Mouse (Mus musculus) gastrocnemius, postnatal 4 days (tissue): ENCODE results near the gene Rab44. TPM values are rescaled to one million over a fixed set of nuclear protein-coding genes. Genes with fewer than 3 reads are reported as not detected.

ENCODE experiments used
- DNase-seq, 2 experiments: peaks; one replicate each; pipeline ENCODE4 v3.0.0; 2021 to 2022; ENCODE audit warnings: low spot score in 2 of 2, mixed read lengths in 2 of 2
- total RNA-seq, 2 experiments: library from RNA; stranded (reverse); gene quantifications; 2 replicates each; pipeline ENCODE4 v1.2.3; 2021

Rab44 gene
- total RNA-seq, 2 experiments from 2014 or later, result 1.8 to 2.3 TPM

- no peak for DNase-seq
Observed at GRCm38 (mm10) chr17:29165452-29165851, 51.5 kb downstream of the Rab44 start.

- DNase-seq, result no peak
Observed at GRCm38 (mm10) chr17:29165967-29166578, 52.1 kb downstream of the Rab44 start.

GRCm38 (mm10) chr17:29167371-29167770 is 53.4 kb downstream of the Rab44 start:
- no peak for DNase-seq

- DNase-seq, result no peak
Observed at GRCm38 (mm10) chr17:29168438-29168837, 54.5 kb downstream of the Rab44 start.

- DNase-seq, result no peak
Observed at GRCm38 (mm10) chr17:29168996-29169601, 55.2 kb downstream of the Rab44 start.

GRCm38 (mm10) chr17:29170431-29171000 is 56.6 kb downstream of the Rab44 start:
- no peak for DNase-seq

- DNase-seq, result peak; percentile 62 to 77
Observed at GRCm38 (mm10) chr17:29171001-29171772, 57.2 kb downstream of the Rab44 start.

GRCm38 (mm10) chr17:29172062-29172461 is 58.1 kb downstream of the Rab44 start:
- no peak for DNase-seq

- no peak for DNase-seq
Observed at GRCm38 (mm10) chr17:29173165-29173564, 59.2 kb downstream of the Rab44 start.

GRCm38 (mm10) chr17:29175693-29176092 is 61.7 kb downstream of the Rab44 start:
- no peak for DNase-seq

- DNase-seq, result peak; percentile 47 to 71
Observed at GRCm38 (mm10) chr17:29176391-29177267, 62.7 kb downstream of the Rab44 start.

- no peak for DNase-seq
Observed at GRCm38 (mm10) chr17:29178503-29179059, 64.6 kb downstream of the Rab44 start.

- no peak for DNase-seq
Observed at GRCm38 (mm10) chr17:29179917-29180316, 66.0 kb downstream of the Rab44 start.

GRCm38 (mm10) chr17:29180406-29181127 is 66.6 kb downstream of the Rab44 start:
- DNase-seq, result no peak

- DNase-seq, result no peak
Observed at GRCm38 (mm10) chr17:29181751-29182150, 67.8 kb downstream of the Rab44 start.

GRCm38 (mm10) chr17:29183162-29183561 is 69.2 kb downstream of the Rab44 start:
- DNase-seq, result no peak

GRCm38 (mm10) chr17:29185376-29186046 is 71.6 kb downstream of the Rab44 start:
- no peak for DNase-seq

- DNase-seq, result no peak
Observed at GRCm38 (mm10) chr17:29186989-29187859, 73.3 kb downstream of the Rab44 start.
